Mouse (Mus musculus) bone marrow macrophage, adult 2 months (primary cell): ENCODE measurements around the gene Dusp6. TPM values are rescaled to one million over a fixed set of nuclear protein-coding genes. Genes with fewer than 3 reads are reported as not detected.
A peak's percentile ranks its signal among the peaks of the same experiment; 100 is the strongest.

Experiments
- H3K27ac ChIP-seq: 2 replicates; pipeline ENCODE4 v1.5.1; 2012; ENCODE audit warnings: low read depth, low read length; ENCODE audit not compliant: insufficient read depth
- H3K4me1 ChIP-seq: 2 replicates; pipeline ENCODE4 v1.6.1; 2012; ENCODE audit warnings: low read length; ENCODE audit not compliant: control insufficient read depth, insufficient read depth
- H3K4me3 ChIP-seq: 2 replicates; pipeline ENCODE4 v1.5.1; 2012; ENCODE audit warnings: mild to moderate bottlenecking, low read length, moderate library complexity; ENCODE audit not compliant: insufficient read depth
- CTCF ChIP-seq: IDR thresholded peaks from 2 replicates; pipeline ENCODE4 v1.5.1; 2012; ENCODE audit warnings: low read depth, mild to moderate bottlenecking, low read length, moderate library complexity
- POLR2A ChIP-seq: IDR thresholded peaks from 2 replicates; pipeline ENCODE4 v1.6.1; 2012; ENCODE audit warnings: mild to moderate bottlenecking, low read depth, low read length, borderline replicate concordance
- polyA plus RNA-seq: library from polyadenylated mRNA; stranded (reverse); fragments of >200 nt; gene quantifications from 2 replicates; pipeline ENCODE4 v1.2.4, GENCODE M21; 2012; ENCODE audit not compliant: missing spikeins, insufficient read depth, insufficient read length

Gene Dusp6
- polyA plus RNA-seq, 1 experiment, result 36.1 TPM

- peaks cover 34% of the 10 kb centered on the region for H3K4me1 ChIP-seq
- no peak overlapping the region for H3K4me3 ChIP-seq
- peak overlapping the region; percentile 79; the same call in 1 of the 2 replicates for H3K27ac ChIP-seq
- TF ChIP-seq CTCF, result no peak
- no peak for TF ChIP-seq POLR2A
These were observed 6.7 kb downstream of the Dusp6 start for GRCm38 (mm10) chr10:99269704-99270103.

GRCm38 (mm10) chr10:99270406-99270805, 7.4 kb downstream of the Dusp6 start:
- H3K4me1 ChIP-seq, result peaks cover 34% of the 10 kb centered on the region
- TF ChIP-seq POLR2A (no peak), CTCF (no peak)
- peak overlapping the region; percentile 75 for H3K27ac ChIP-seq
- peak overlapping the region; percentile 24; the same call in 1 of the 2 replicates for H3K4me3 ChIP-seq

GRCm38 (mm10) chr10:99271016-99271415, 8.0 kb downstream of the Dusp6 start:
- H3K27ac ChIP-seq, result no peak overlapping the region
- no peak overlapping the region for H3K4me3 ChIP-seq
- no peak for TF ChIP-seq POLR2A
- no peak for TF ChIP-seq CTCF
- H3K4me1 ChIP-seq, result peaks cover 34% of the 10 kb centered on the region

GRCm38 (mm10) chr10:99273006-99273405, 10.0 kb downstream of the Dusp6 start:
- no peak overlapping the region for H3K27ac ChIP-seq
- TF ChIP-seq CTCF, result no peak
- TF ChIP-seq POLR2A, result no peak
- peaks cover 29% of the 10 kb centered on the region for H3K4me1 ChIP-seq
- H3K4me3 ChIP-seq, result no peak overlapping the region

- Histone ChIP-seq H3K4me1 (peaks cover 20% of the 10 kb centered on the region), H3K27ac (no peak overlapping the region), H3K4me3 (no peak overlapping the region)
- TF ChIP-seq CTCF (no peak), POLR2A (no peak)
These were observed 11.6 kb downstream of the Dusp6 start for GRCm38 (mm10) chr10:99274640-99275039.

- Histone ChIP-seq H3K4me3 (no peak overlapping the region), H3K4me1 (no peaks in the 10 kb centered on the region), H3K27ac (no peak overlapping the region)
- TF ChIP-seq POLR2A, result no peak
- no peak for TF ChIP-seq CTCF
These were observed 16.2 kb downstream of the Dusp6 start for GRCm38 (mm10) chr10:99279067-99279880.

GRCm38 (mm10) chr10:99283981-99284385, 21.0 kb downstream of the Dusp6 start:
- H3K4me3 ChIP-seq, result no peak overlapping the region
- TF ChIP-seq CTCF (no peak), POLR2A (no peak)
- no peak overlapping the region for H3K27ac ChIP-seq
- H3K4me1 ChIP-seq, result no peaks in the 10 kb centered on the region

GRCm38 (mm10) chr10:99284918-99285317, 21.9 kb downstream of the Dusp6 start:
- H3K27ac ChIP-seq, result no peak overlapping the region
- H3K4me3 ChIP-seq, result no peak overlapping the region
- no peak for TF ChIP-seq CTCF
- TF ChIP-seq POLR2A, result no peak
- H3K4me1 ChIP-seq, result peaks cover 4% of the 10 kb centered on the region

GRCm38 (mm10) chr10:99285759-99286158, 22.7 kb downstream of the Dusp6 start:
- Histone ChIP-seq H3K4me3 (no peak overlapping the region), H3K4me1 (peaks cover 4% of the 10 kb centered on the region), H3K27ac (no peak overlapping the region)
- TF ChIP-seq POLR2A (no peak), CTCF (no peak)

GRCm38 (mm10) chr10:99286213-99286612, 23.2 kb downstream of the Dusp6 start:
- TF ChIP-seq CTCF, result no peak
- TF ChIP-seq POLR2A, result no peak
- no peak overlapping the region for H3K4me3 ChIP-seq
- no peak overlapping the region for H3K27ac ChIP-seq
- peaks cover 4% of the 10 kb centered on the region for H3K4me1 ChIP-seq
